Mouse (Mus musculus) heart, adult 2 months (tissue): Measurements from ENCODE around the gene Grid2. TPM values are rescaled to one million over a fixed set of nuclear protein-coding genes. Genes with fewer than 3 reads are reported as not detected.

Experiments
- DNase-seq, 2 experiments: peaks; one replicate each; pipeline ENCODE4 v3.0.0; 2021
- H3K27ac ChIP-seq: fragments of 200-600 bp; 2 replicates; pipeline ENCODE4 v1.8.1; 2022
- H3K27me3 ChIP-seq: fragments of 200-500 bp; 2 replicates; pipeline ENCODE4 v1.6.1; 2012; ENCODE audit warnings: mild to moderate bottlenecking, low read length, inconsistent platforms, mixed read lengths; ENCODE audit not compliant: control insufficient read depth, insufficient read depth
- H3K36me3 ChIP-seq: fragments of 200-500 bp; 2 replicates; pipeline ENCODE4 v1.6.1; 2012; ENCODE audit warnings: low read length, inconsistent platforms; ENCODE audit not compliant: control insufficient read depth, insufficient read depth
- H3K4me1 ChIP-seq: fragments of 200-500 bp; 2 replicates; pipeline ENCODE4 v1.6.1; 2011; ENCODE audit warnings: low read length; ENCODE audit not compliant: control insufficient read depth, insufficient read depth
- H3K4me3 ChIP-seq: fragments of 200-600 bp; 2 replicates; pipeline ENCODE4 v1.8.1; 2022
- H3K79me2 ChIP-seq: fragments of 200-500 bp; replicated peaks from 2 replicates; pipeline ENCODE4 v1.6.1; 2012; ENCODE audit warnings: mild to moderate bottlenecking, inconsistent platforms, low read length, moderate library complexity, mixed read lengths; ENCODE audit not compliant: control insufficient read depth, insufficient read depth
- H3K9ac ChIP-seq: fragments of 200-500 bp; 2 replicates; pipeline ENCODE4 v1.6.1; 2012; ENCODE audit warnings: low read depth, mild to moderate bottlenecking, control low read depth, inconsistent platforms, low read length, mixed read lengths
- CTCF ChIP-seq: fragments of 200-600 bp; IDR thresholded peaks from 2 replicates; pipeline ENCODE4 v1.8.1; 2022; ENCODE audit warnings: antibody characterized with exemption, mild to moderate bottlenecking, moderate library complexity
- EP300 ChIP-seq: fragments of 200-500 bp; IDR thresholded peaks from 2 replicates; pipeline ENCODE4 v1.6.1; 2011; ENCODE audit warnings: low read depth, low read length, control low read depth; ENCODE audit not compliant: insufficient read depth
- POLR2A ChIP-seq: fragments of 200-500 bp; IDR thresholded peaks from 2 replicates; pipeline ENCODE4 v1.6.1; 2011; ENCODE audit warnings: mild to moderate bottlenecking, low read depth, low read length, control low read depth; ENCODE audit not compliant: insufficient read depth
- WGBS: fragments of 180-500 bp; shearing (Covaris S2); methylation state at CpG from one replicate; pipeline ENCODE4 v1.1.7; 2018; 5-methylcytosine and 5-hydroxymethylcytosine counted together
- intact Hi-C: fragments of 180-260 bp; cut with DNase I; formaldehyde crosslinking; loops from one replicate; pipeline ENCODE4 v1.15.1; 2025
- long read RNA-seq: library from polyadenylated mRNA; stranded (forward); transcript quantifications from one replicate; pipeline ENCODE4 v2.0.0, GENCODE M21; 2021
- polyA plus RNA-seq: library from polyadenylated mRNA; depleted of rRNA; stranded (reverse); fragments of >200 nt; gene quantifications from 2 replicates; pipeline ENCODE4 v1.2.3, GENCODE M21; 2012; rRNA removed
- total RNA-seq, 2 experiments: library from RNA; stranded (reverse); gene quantifications; 2 replicates each; pipeline ENCODE4 v1.2.3; 2021

The Grid2 gene
- total RNA-seq (under 1 TPM in 1 of 2 experiments, not detected in 1; 0.05 TPM), polyA plus RNA-seq (0.08 TPM in 1 of 2 replicates, not detected in the other)
- long read RNA-seq = 0 reads

DNA sequence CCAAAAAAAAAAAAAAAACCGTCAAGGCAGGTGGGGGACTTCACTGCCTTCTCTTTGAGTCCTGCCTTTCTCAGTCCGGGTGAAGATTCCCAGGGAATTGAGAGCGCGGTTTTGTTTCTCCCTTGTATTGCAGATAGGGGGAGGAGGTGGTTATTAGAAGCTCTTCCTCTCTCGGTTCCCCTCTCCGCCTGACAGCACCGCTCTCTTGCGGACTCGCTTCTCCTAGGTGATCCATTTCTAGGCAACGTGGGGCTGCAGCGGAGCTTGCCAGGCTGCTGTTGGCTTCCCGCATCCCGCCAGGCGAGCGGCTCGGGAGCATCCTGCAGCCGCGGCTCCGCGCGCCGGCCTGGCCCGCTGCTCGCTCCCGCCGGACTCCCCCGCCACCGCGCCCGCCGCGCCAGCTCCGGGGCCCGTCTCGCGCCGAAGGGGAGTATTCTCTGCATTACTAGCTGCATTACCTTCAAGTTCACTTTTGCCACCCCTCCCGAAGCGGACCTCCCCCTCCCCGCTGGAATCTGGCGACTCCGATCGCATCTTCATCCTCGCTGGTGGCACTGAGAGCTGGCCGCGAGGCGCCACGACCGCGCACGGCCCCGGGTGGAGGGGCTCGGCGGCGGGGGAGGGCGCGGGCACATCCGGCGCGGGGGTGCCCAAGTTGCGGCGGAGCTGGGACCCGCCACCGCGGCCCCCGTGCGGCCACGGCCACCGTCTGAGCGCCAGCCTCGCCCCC is at the start of gene Grid2:
TSS of gene Grid2 (plus strand) at position 51 of the 730 bp plus-strand sequence.
- WGBS = under 1% methylated on average over 71 of the region's 71 CpGs
- Histone ChIP-seq H3K27me3 (peaks cover 12% of the 10 kb centered on the region), H3K36me3 (no peaks in the 10 kb centered on the region), H3K27ac (no peak within 1 kb of the TSS), H3K4me1 (no peaks in the 10 kb centered on the region), H3K9ac (no peak within 1 kb of the TSS), H3K4me3 (peak within 1 kb of the TSS; percentile 14), H3K79me2 (no peaks in the 10 kb centered on the region)
- TF ChIP-seq POLR2A = no peak
- no peak for TF ChIP-seq CTCF
- no peak for TF ChIP-seq EP300
- peak; percentile 3 to 17 for DNase-seq
- intact Hi-C loops = no loop called here

GRCm38 (mm10) chr6:63250738-63251137 is 4.9 kb upstream of the Grid2 start:
- Histone ChIP-seq H3K27me3 (peaks cover under 1% of the 10 kb centered on the region; the same call in 1 of the 2 replicates), H3K36me3 (no peaks in the 10 kb centered on the region), H3K79me2 (no peaks in the 10 kb centered on the region), H3K27ac (no peak overlapping the region), H3K4me3 (no peak overlapping the region), H3K9ac (no peak overlapping the region), H3K4me1 (no peaks in the 10 kb centered on the region)
- DNase-seq = no peak
- no peak for TF ChIP-seq CTCF
- no peak for TF ChIP-seq POLR2A
- TF ChIP-seq EP300 = no peak
- intact Hi-C loops = no loop called here

- peaks cover 12% of the 10 kb centered on the region for H3K27me3 ChIP-seq
- H3K4me3 ChIP-seq = peak overlapping the region; percentile 35
- no peak overlapping the region for H3K9ac ChIP-seq
- H3K36me3 ChIP-seq = no peaks in the 10 kb centered on the region
- WGBS = under 1% methylated on average over 49 of the region's 49 CpGs
- H3K79me2 ChIP-seq = no peaks in the 10 kb centered on the region
- H3K4me1 ChIP-seq = no peaks in the 10 kb centered on the region
- TF ChIP-seq EP300 = no peak
- TF ChIP-seq CTCF = no peak
- no peak for TF ChIP-seq POLR2A
- intact Hi-C loops = no loop called here
- no peak overlapping the region for H3K27ac ChIP-seq
- peak in 1 of 2 experiments; percentile 18 for DNase-seq
Measured at GRCm38 (mm10) chr6:63256556-63257405, 1.1 kb downstream of the Grid2 start.

- Histone ChIP-seq H3K4me1 (no peaks in the 10 kb centered on the region), H3K27ac (no peak overlapping the region), H3K36me3 (no peaks in the 10 kb centered on the region), H3K9ac (no peak overlapping the region), H3K4me3 (peak overlapping the region; percentile 35), H3K79me2 (no peaks in the 10 kb centered on the region), H3K27me3 (peaks cover 12% of the 10 kb centered on the region)
- under 1% methylated on average over 42 of the region's 42 CpGs for WGBS
- intact Hi-C loops = no loop called here
- peak; percentile 2 to 18 for DNase-seq
- no peak for TF ChIP-seq EP300
- TF ChIP-seq CTCF = no peak
- no peak for TF ChIP-seq POLR2A
Measured at GRCm38 (mm10) chr6:63257406-63257845, 1.8 kb downstream of the Grid2 start.

GRCm38 (mm10) chr6:63257876-63258275 is 2.2 kb downstream of the Grid2 start:
- intact Hi-C loops = no loop called here
- no peak overlapping the region for H3K27ac ChIP-seq
- H3K9ac ChIP-seq = no peak overlapping the region
- DNase-seq = no peak
- H3K79me2 ChIP-seq = no peaks in the 10 kb centered on the region
- H3K27me3 ChIP-seq = peaks cover 12% of the 10 kb centered on the region
- WGBS = 3% methylated on average over 11 of the region's 11 CpGs
- TF ChIP-seq POLR2A (no peak), CTCF (no peak), EP300 (no peak)
- H3K4me3 ChIP-seq = no peak overlapping the region
- H3K36me3 ChIP-seq = no peaks in the 10 kb centered on the region
- no peaks in the 10 kb centered on the region for H3K4me1 ChIP-seq
